22 mouse cellular contexts compared by ENCODE assay signal in the genomic region with DNA sequence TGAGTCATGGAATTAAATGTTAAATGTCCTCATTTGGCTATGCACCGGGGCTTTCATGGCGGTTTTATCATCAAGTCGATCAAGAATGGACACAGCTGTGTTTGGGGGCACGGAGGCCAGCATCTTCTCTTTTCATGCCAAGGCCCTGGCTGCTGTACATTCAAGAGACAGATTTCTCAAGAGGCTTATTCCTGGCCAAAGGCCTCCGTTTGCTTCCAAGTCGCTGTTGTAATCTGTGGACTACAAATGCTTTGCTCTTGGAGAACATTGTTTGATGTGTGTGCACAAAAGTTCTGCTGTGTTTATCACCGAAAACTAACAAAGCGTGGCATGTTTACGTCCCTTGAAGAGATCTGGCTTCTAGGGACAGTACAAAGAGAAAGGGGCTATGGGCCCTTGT. TPM values are rescaled to one million over a fixed set of nuclear protein-coding genes. Genes with fewer than 3 reads are reported as not detected.
DNase-seq lines count a peak whose midpoint lies in the region; ATAC-seq and TF ChIP-seq lines count a peak whose summit lies in the region.
"Had no signal": no experiment of that assay in that cellular context is flagged by ENCODE, and none has a peak within 500 bp of the region (broad histone marks: within the 10 kb centered on the region; RNA-seq: fewer than 3 reads in every experiment).

No protein-coding gene starts in this region.

- peak; percentile 68 for TF ChIP-seq EP300 in lung, postnatal 0 days (IDR thresholded peaks at IDR 0.05)

- H3K9ac ChIP-seq in lung, postnatal 0 days (replicated peaks; ENCODE audit: low read depth): no peak overlapping the region
- H3K9ac ChIP-seq: embryonic facial prominence, embryonic 15.5 days; forebrain, postnatal 0 days; limb, embryonic 13.5 days; liver, embryonic 14.5 days; neural tube, embryonic 15.5 days had no signal

- no peaks in the 10 kb centered on the region for H3K36me3 ChIP-seq in lung, postnatal 0 days (ENCODE audit: insufficient read depth, low read length)
- H3K36me3 ChIP-seq: embryonic facial prominence, embryonic 15.5 days; forebrain, embryonic 10.5 days; heart, embryonic 10.5 days; limb, embryonic 13.5 days; neural tube, embryonic 15.5 days had no signal

- no peaks in the 10 kb centered on the region for H3K9me3 ChIP-seq in lung, postnatal 0 days (ENCODE audit: low read length)
- H3K9me3 ChIP-seq: embryonic facial prominence, embryonic 15.5 days; forebrain, embryonic 10.5 days; heart, embryonic 10.5 days; limb, embryonic 13.5 days; megakaryocyte, embryonic 14.5 days; neural tube, embryonic 15.5 days had no signal

- no peak for TF ChIP-seq POLR2A in lung, adult 2 months (IDR thresholded peaks at IDR 0.05; ENCODE audit: borderline replicate concordance, extremely low read depth, low read depth, low read length)

- H3K4me3 ChIP-seq in lung, adult 2 months (replicated peaks; ENCODE audit: extremely low read depth, low read depth, low read length): no peak overlapping the region
- H3K4me3 ChIP-seq in lung, postnatal 0 days (ENCODE audit: low read depth, low read length): no peak overlapping the region
- H3K4me3 ChIP-seq: embryonic facial prominence, embryonic 15.5 days; forebrain, embryonic 10.5 days; heart, embryonic 10.5 days; limb, embryonic 13.5 days; megakaryocyte, embryonic 14.5 days; neural tube, embryonic 15.5 days had no signal

- peak; percentile 29 for DNase-seq in adrenal gland, postnatal 10 days
- DNase-seq in adrenal gland, postnatal 36 days: no peak
- DNase-seq in lung, adult 18-20 months: peak; percentile 32 to 45
- DNase-seq in lung, adult 2 months: no peak
- peak; percentile 60 for DNase-seq in NIH3T3 (ENCODE audit: low read depth)
- DNase-seq in lung, postnatal 0 days (ENCODE audit: low spot score): peak; percentile 89
- DNase-seq in left cerebral cortex, adult 8-10 months (ENCODE audit: low spot score in 2 of 2): no peak
- no peak for DNase-seq in cerebellum, postnatal 14 days
- DNase-seq: adrenal gland, postnatal 25 days; cerebellum, adult 11-12 months; cerebellum, postnatal 36 days; forebrain, postnatal 0 days; kidney, adult 2 months had no signal

- peaks cover 3% of the 10 kb centered on the region; the same call in 1 of the 2 replicates for H3K4me1 ChIP-seq in lung, adult 2 months (ENCODE audit: control insufficient read depth, insufficient read depth, low read length)
- no peaks in the 10 kb centered on the region for H3K4me1 ChIP-seq in lung, postnatal 0 days (ENCODE audit: insufficient read depth, low read depth, low read length)
- H3K4me1 ChIP-seq: embryonic facial prominence, embryonic 15.5 days; forebrain, embryonic 10.5 days; heart, embryonic 10.5 days; limb, embryonic 13.5 days; neural tube, embryonic 15.5 days had no signal

- H3K27ac ChIP-seq in lung, postnatal 0 days (ENCODE audit: low read length): peak overlapping the region; percentile 48; the same call in 1 of the 2 replicates
- H3K27ac ChIP-seq: embryonic facial prominence, embryonic 15.5 days; forebrain, embryonic 10.5 days; heart, embryonic 10.5 days; limb, embryonic 13.5 days; liver, embryonic 14.5 days; neural tube, embryonic 15.5 days had no signal

- no peak for TF ChIP-seq CTCF in lung, adult 2 months (IDR thresholded peaks at IDR 0.05; ENCODE audit: insufficient read depth, low read length)
- no peak for TF ChIP-seq CTCF in lung, postnatal 0 days (IDR thresholded peaks at IDR 0.05)

- H3K27me3 ChIP-seq in lung, postnatal 0 days (replicated peaks; ENCODE audit: insufficient read depth, low read length): no peaks in the 10 kb centered on the region
- H3K27me3 ChIP-seq: embryonic facial prominence, embryonic 15.5 days; limb, embryonic 13.5 days; neural tube, embryonic 15.5 days had no signal

- no peak overlapping the region for H3K4me2 ChIP-seq in lung, postnatal 0 days (replicated peaks; ENCODE audit: low read depth, low read length)
- H3K4me2 ChIP-seq: embryonic facial prominence, embryonic 15.5 days; limb, embryonic 13.5 days; neural tube, embryonic 15.5 days had no signal

- 59% methylated on average over 9 of the region's 9 CpGs for WGBS in lung, adult 2 months
- WGBS in lung, postnatal 0 days: 42% methylated on average over 9 of the region's 9 CpGs

- ATAC-seq in lung, postnatal 0 days: peak; percentile 81
- ATAC-seq: forebrain, postnatal 0 days; midbrain, embryonic 16.5 days; Patski had no signal

RNA-seq across cellular contexts. Expression of a gene that starts 29.3 kb away (rescaled TPM):
- total RNA-seq in adrenal gland, postnatal 10 days (2021): 1 to 10 TPM; 7.6 to 8.4 TPM
- 1 to 10 TPM; 6.1 to 7.5 TPM for total RNA-seq in adrenal gland, postnatal 36 days (2021)
- polyA plus RNA-seq in lung, adult 2 months (2012; rRNA removed): 7.5 and 9.9 TPM in 2 replicates
- 38.9 and 58.5 TPM in 2 replicates for polyA plus RNA-seq in lung, postnatal 0 days (2015; fragmentation: Nextera tagmentation; extraction: Ambion mirVana)
- 10 to 100 TPM; 21.0 to 35.3 (median 28.7) TPM for total RNA-seq in left cerebral cortex, adult 8-10 months (2022)

Comparison
In these comparisons a context has a peak if more than half of its experiments do, and no peak if none do; other contexts are left out.
1. DNase-seq: peak in adrenal gland, postnatal 10 days (single experiment), lung, adult 18-20 months (2 of 2), NIH3T3 (single experiment) and lung, postnatal 0 days (single experiment); none in adrenal gland, postnatal 36 days (0 of 2), lung, adult 2 months (single experiment), left cerebral cortex, adult 8-10 months (0 of 2) and cerebellum, postnatal 14 days (0 of 2).